Mouse (Mus musculus): Measurements from ENCODE around the gene Dnah10.

- TF ChIP-seq TAL1 (IDR thresholded peaks at IDR 0.05; ENCODE audit: low read length): no peak
- no peak for TF ChIP-seq GATA1 (IDR thresholded peaks at IDR 0.05; ENCODE audit: low read length)
Observed at GRCm38 (mm10) chr5:124822128-124822894, 97.4 kb downstream of the Dnah10 start.
